Mouse (Mus musculus): ENCODE data around the gene Lsm14a. TPM values are rescaled to one million over a fixed set of nuclear protein-coding genes. Genes with fewer than 3 reads are reported as not detected.

Gene Lsm14a
- polyA plus RNA-seq, 1 experiment from 2014 or later: 118 TPM

DNA sequence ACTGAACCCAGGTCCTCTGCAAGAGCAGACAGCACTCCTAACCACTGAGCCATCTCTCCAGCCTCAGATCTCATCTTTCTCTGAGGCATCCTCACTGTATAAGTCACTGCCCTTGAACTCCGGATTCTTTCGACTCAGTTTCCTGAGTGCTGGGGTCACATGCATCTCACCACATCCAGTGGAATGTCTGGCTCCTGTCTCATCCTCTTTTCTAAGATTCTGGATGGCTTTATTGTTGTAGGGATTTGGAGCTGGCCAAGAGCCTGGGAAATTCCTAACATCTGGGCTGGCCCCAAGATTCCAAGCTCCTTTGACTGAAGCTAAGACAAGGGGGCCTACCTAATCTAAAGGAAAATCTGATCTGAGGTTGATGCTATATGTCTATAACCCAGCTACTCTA lies 74.0 kb downstream of the Lsm14a start:
- CTCF ChIA-PET: interaction anchor here (1.1 to 3.0 kb wide), 4 partner anchors 10 to 53 kb away, joined by 3 to 18 read pairs (median 7); no protein-coding TSS in a partner anchor
- no peak for DNase-seq (ENCODE audit: low read depth, low spot score)
- H3K27me3 ChIP-seq: no peaks in the 10 kb centered on the region
- in situ Hi-C loops (cut with MboI; ENCODE audit: low pct_unique_long_range_greater_than_20kb): no loop called here
- ATAC-seq: no peak
- no peak for TF ChIP-seq CTCF (IDR thresholded peaks at IDR 0.05)
- POLR2A ChIA-PET: interaction anchor here (1.4 kb wide), 1 partner anchor 24 kb away, joined by 10 read pairs; no protein-coding TSS in a partner anchor

DNA sequence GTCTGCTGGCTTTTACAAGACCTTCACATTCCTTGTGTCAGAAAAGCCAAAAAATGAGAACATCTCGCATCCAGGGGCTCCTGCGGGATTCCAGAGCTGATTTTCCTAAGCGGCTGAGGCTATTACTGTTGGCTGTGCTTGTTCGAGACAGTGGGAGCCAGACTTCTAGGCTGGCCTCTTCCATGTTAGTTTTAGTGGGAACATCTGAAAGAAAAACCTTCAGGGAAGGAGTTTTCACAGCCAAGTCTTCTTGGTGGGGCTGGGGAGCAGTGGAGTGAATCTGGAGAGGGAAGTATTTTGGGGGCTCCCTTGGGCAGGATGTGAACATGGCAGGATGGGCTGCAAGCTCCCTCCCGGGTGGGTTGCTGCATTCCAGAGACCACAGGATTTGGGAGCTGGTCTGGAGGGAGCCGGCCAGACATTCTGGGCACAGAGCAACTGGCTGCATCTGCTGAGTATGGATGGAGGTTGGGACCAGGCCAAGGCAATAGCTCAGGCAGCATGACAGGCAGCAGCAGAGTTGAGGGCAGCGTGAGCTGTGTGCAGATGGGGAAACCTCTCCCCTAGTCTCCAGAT lies 75.1 kb downstream of the Lsm14a start:
- TF ChIP-seq CTCF (IDR thresholded peaks at IDR 0.05): no peak
- in situ Hi-C loops (cut with MboI; ENCODE audit: low pct_unique_long_range_greater_than_20kb): no loop called here
- ChIA-PET POLR2A (no interaction called here), CTCF (interaction anchor here (0.9 to 3.0 kb wide), 3 partner anchors 9 to 52 kb away, joined by 3 to 18 read pairs (median 5); no protein-coding TSS in a partner anchor)
- no peaks in the 10 kb centered on the region for H3K27me3 ChIP-seq
- no peak for ATAC-seq
- no peak for DNase-seq (ENCODE audit: low read depth, low spot score)

- ChIA-PET POLR2A (no interaction called here), CTCF (no interaction called here)
- TF ChIP-seq CTCF (IDR thresholded peaks at IDR 0.05): no peak
- H3K27me3 ChIP-seq: no peaks in the 10 kb centered on the region
- in situ Hi-C loops (cut with MboI; ENCODE audit: low pct_unique_long_range_greater_than_20kb): no loop called here
- DNase-seq (ENCODE audit: low read depth, low spot score): no peak
- peak; percentile 54 for ATAC-seq
These were observed 79.7 kb downstream of the Lsm14a start, which contains the start of gene 4931406P16Rik for GRCm38 (mm10) chr7:34313443-34313875. Gene 4931406P16Rik, minus strand, starts transcription at chr7:34313551.

GRCm38 (mm10) chr7:34312786-34313442 lies 80.2 kb downstream of the Lsm14a start:
- ATAC-seq (peak; percentile 44), DNase-seq (ENCODE audit: low read depth, low spot score) (no peak)
- in situ Hi-C loops (cut with MboI; ENCODE audit: low pct_unique_long_range_greater_than_20kb): no loop called here
- TF ChIP-seq CTCF (IDR thresholded peaks at IDR 0.05): no peak
- H3K27me3 ChIP-seq: no peaks in the 10 kb centered on the region
- ChIA-PET CTCF (no interaction called here), POLR2A (no interaction called here)

- peak; percentile 70 for ATAC-seq
- no peak for DNase-seq (ENCODE audit: low read depth, low spot score)
- ChIA-PET CTCF (interaction anchor here (0.7 to 3.6 kb wide), 7 partner anchors 8 to 81 kb away, joined by 3 to 16 read pairs (median 3); no protein-coding TSS in a partner anchor), POLR2A (no interaction called here)
- no peaks in the 10 kb centered on the region for H3K27me3 ChIP-seq
- in situ Hi-C loops (cut with MboI; ENCODE audit: low pct_unique_long_range_greater_than_20kb): no loop called here
- no peak for TF ChIP-seq CTCF (IDR thresholded peaks at IDR 0.05)
These were observed 83.8 kb downstream of the Lsm14a start for GRCm38 (mm10) chr7:34309186-34309764.

DNA sequence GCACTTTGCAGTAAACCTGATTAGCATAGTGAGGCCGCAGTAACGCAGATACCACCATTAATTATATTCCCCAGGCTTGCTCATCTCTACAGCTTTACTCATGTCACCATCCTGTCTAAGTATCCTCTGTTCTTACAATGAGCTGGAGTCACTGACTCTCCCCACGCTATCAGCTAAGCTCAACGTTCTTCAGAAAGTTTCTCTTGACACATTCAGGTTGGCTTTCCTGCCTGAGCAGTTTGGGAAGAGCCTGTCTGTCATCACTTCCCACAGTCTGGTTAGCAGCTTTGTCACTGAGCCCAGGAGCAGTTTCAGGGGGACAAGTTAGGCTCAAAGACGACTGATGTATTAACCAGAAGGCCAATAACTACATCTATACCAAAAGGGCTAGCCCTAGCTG lies 84.5 kb downstream of the Lsm14a start:
- in situ Hi-C loops (cut with MboI; ENCODE audit: low pct_unique_long_range_greater_than_20kb): no loop called here
- ATAC-seq (no peak), DNase-seq (ENCODE audit: low read depth, low spot score) (no peak)
- no peak for TF ChIP-seq CTCF (IDR thresholded peaks at IDR 0.05)
- ChIA-PET POLR2A (no interaction called here), CTCF (interaction anchor here (0.7 to 3.6 kb wide), 4 partner anchors 9 to 42 kb away, joined by 3 to 16 read pairs (median 3); no protein-coding TSS in a partner anchor)
- no peaks in the 10 kb centered on the region for H3K27me3 ChIP-seq

- in situ Hi-C loops (cut with MboI; ENCODE audit: low pct_unique_long_range_greater_than_20kb): no loop called here
- no peak for TF ChIP-seq CTCF (IDR thresholded peaks at IDR 0.05)
- no peak for DNase-seq (ENCODE audit: low read depth, low spot score)
- ChIA-PET POLR2A (no interaction called here), CTCF (interaction anchor here (1.1 to 1.8 kb wide), 4 partner anchors 12 to 41 kb away, joined by 3 to 8 read pairs (median 6); no protein-coding TSS in a partner anchor)
- ATAC-seq: no peak
- H3K27me3 ChIP-seq: no peaks in the 10 kb centered on the region
These were observed 87.7 kb downstream of the Lsm14a start for GRCm38 (mm10) chr7:34305454-34305853.

GRCm38 (mm10) chr7:34302651-34303050 lies 90.5 kb downstream of the Lsm14a start:
- CTCF ChIA-PET: interaction anchor here (3.9 kb wide), 1 partner anchor 37 kb away, joined by 21 read pairs; no protein-coding TSS in a partner anchor

GRCm38 (mm10) chr7:34301952-34302351 lies 91.2 kb downstream of the Lsm14a start:
- in situ Hi-C loops (cut with MboI; ENCODE audit: low pct_unique_long_range_greater_than_20kb): no loop called here
- ChIA-PET POLR2A (interaction anchor here (0.8 kb wide), 1 partner anchor 9 kb away, joined by 4 read pairs; no protein-coding TSS in a partner anchor), CTCF (interaction anchor here (1.4 to 3.9 kb wide), 2 partner anchors 8 to 36 kb away, joined by 4 to 21 read pairs; no protein-coding TSS in a partner anchor)
- ATAC-seq: no peak
- DNase-seq (ENCODE audit: low read depth, low spot score): no peak
- no peaks in the 10 kb centered on the region for H3K27me3 ChIP-seq
- TF ChIP-seq CTCF (IDR thresholded peaks at IDR 0.05): no peak

More at GRCm38 (mm10) chr7:34302651-34303050, 90.5 kb downstream of the Lsm14a start:
- POLR2A ChIA-PET: interaction anchor here (0.8 kb wide), 1 partner anchor 10 kb away, joined by 4 read pairs; no protein-coding TSS in a partner anchor
- ATAC-seq (no peak), DNase-seq (ENCODE audit: low read depth, low spot score) (no peak)
- no peaks in the 10 kb centered on the region for H3K27me3 ChIP-seq
- no peak for TF ChIP-seq CTCF (IDR thresholded peaks at IDR 0.05)
- in situ Hi-C loops (cut with MboI; ENCODE audit: low pct_unique_long_range_greater_than_20kb): no loop called here

DNA sequence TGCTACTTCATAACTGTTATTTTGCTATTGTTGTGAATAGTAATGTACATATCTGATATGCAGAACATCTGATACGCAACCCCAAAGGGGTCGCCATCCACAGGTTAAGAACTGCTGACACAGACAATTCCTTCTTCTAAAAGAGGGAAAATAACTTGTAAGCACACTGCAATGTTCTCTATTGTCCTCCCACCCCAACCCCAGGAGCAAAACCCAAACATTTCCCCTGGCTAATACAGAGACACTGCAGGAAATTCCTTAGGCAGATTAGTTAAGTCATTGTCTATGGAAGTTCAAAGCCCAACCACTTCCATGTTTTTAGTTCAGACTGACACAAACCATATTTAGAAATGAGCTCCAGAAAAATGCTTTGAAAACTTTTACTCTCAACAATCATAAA lies 94.3 kb downstream of the Lsm14a start:
- CTCF ChIA-PET: no interaction called here
- POLR2A ChIA-PET: interaction anchor here (0.6 kb wide), 1 partner anchor 34 kb away, joined by 3 read pairs; no protein-coding TSS in a partner anchor

More for the DNA sequence above, 94.3 kb downstream of the Lsm14a start:
- no peak for TF ChIP-seq CTCF (IDR thresholded peaks at IDR 0.05)
- in situ Hi-C loops (cut with MboI; ENCODE audit: low pct_unique_long_range_greater_than_20kb): no loop called here
- H3K27me3 ChIP-seq: no peaks in the 10 kb centered on the region
- ATAC-seq: no peak
- no peak for DNase-seq (ENCODE audit: low read depth, low spot score)
